ENCODE assay signal across 8 mouse cellular contexts in genomic region chr7:35585191-35586054, GRCm38 (mm10). TPM values are rescaled to one million over a fixed set of nuclear protein-coding genes. Genes with fewer than 3 reads are reported as not detected.
DNase-seq lines count a peak whose midpoint lies in the region; ATAC-seq and TF ChIP-seq lines count a peak whose summit lies in the region.

Gene Rgs9bp, minus strand, starts transcription at chr7:35585582.

- TF ChIP-seq CTCF in cortical plate, adult 2 months (IDR thresholded peaks at IDR 0.05; ENCODE audit: extremely low read depth, insufficient read depth, low read length), result no peak
- no peak for TF ChIP-seq CTCF in heart, adult 2 months (IDR thresholded peaks at IDR 0.05)

- H3K4me1 ChIP-seq in cortical plate, adult 2 months (ENCODE audit: control insufficient read depth, insufficient read depth, low read length), result peaks cover 3% of the 10 kb centered on the region; the same call in 1 of the 2 replicates
- H3K4me1 ChIP-seq in heart, adult 2 months (ENCODE audit: control insufficient read depth, insufficient read depth, low read length), result peaks cover 1% of the 10 kb centered on the region; the same call in 1 of the 2 replicates
- H3K4me1 ChIP-seq in lung, embryonic 16.5 days (replicated peaks; ENCODE audit: control insufficient read depth, insufficient read depth, low read length), result peaks cover 12% of the 10 kb centered on the region

- H3K79me2 ChIP-seq in heart, adult 2 months (replicated peaks; ENCODE audit: control insufficient read depth, insufficient read depth, low read length), result no peaks in the 10 kb centered on the region; the same call in 1 of the 2 replicates

- H3K9me3 ChIP-seq in lung, embryonic 16.5 days (ENCODE audit: control insufficient read depth, low read length), result no peaks in the 10 kb centered on the region

- intact Hi-C loops in heart, adult 2 months (cut with DNase I), result loop anchor here (2.0 to 5.0 kb wide), 2 partner anchors 29 to 62 kb away; partner anchors contain the start of genes Nudt19 and Pdcd5

- under 1% methylated on average over 45 of the region's 45 CpGs for WGBS in heart, adult 2 months
- WGBS in lung, embryonic 16.5 days, result under 1% methylated on average over 40 of the region's 45 CpGs

- H3K4me3 ChIP-seq in cortical plate, adult 2 months (ENCODE audit: insufficient read depth, low read length), result peak within 1 kb of the TSS; percentile 80
- peak within 1 kb of the TSS; percentile 81 for H3K4me3 ChIP-seq in heart, adult 2 months
- peak within 1 kb of the TSS; percentile 78 for H3K4me3 ChIP-seq in lung, embryonic 16.5 days (ENCODE audit: low read length)

- ATAC-seq in frontal cortex, adult (ENCODE audit: low TSS enrichment), result 0 out of 2 replicates have a peak, but pooled peaks have one; percentile 29
- ATAC-seq in lung, embryonic 16.5 days (ENCODE audit: low read depth), result peak; percentile 90

- peak within 1 kb of the TSS; percentile 66 for H3K9ac ChIP-seq in heart, adult 2 months (ENCODE audit: low read depth, low read length)
- peak within 1 kb of the TSS; percentile 81 for H3K9ac ChIP-seq in lung, embryonic 16.5 days (ENCODE audit: low read length)

- no peak for DNase-seq in frontal cortex, adult 2 months (ENCODE audit: extremely low spot score in 1 of 2, low spot score in 1 of 2)
- peak; percentile 60 for DNase-seq in heart, adult 2 months
- peak; percentile 49 to 51 for DNase-seq in kidney, adult 8-10 months
- DNase-seq in ovary, adult 18-20 months (ENCODE audit: low spot score), result peak; percentile 38
- peak; percentile 22 for DNase-seq in urinary bladder, postnatal 25 days (ENCODE audit: low spot score)

- H3K4me2 ChIP-seq in lung, embryonic 16.5 days (ENCODE audit: low read depth, low read length), result peak within 1 kb of the TSS; percentile 97

- TF ChIP-seq POLR2A in cortical plate, adult 2 months (IDR thresholded peaks at IDR 0.05; ENCODE audit: extremely low read depth, insufficient read depth, low read length), result no peak
- no peak for TF ChIP-seq POLR2A in heart, adult 2 months (IDR thresholded peaks at IDR 0.05; ENCODE audit: insufficient read depth, low read depth, low read length)

- no peaks in the 10 kb centered on the region for H3K36me3 ChIP-seq in heart, adult 2 months (ENCODE audit: control insufficient read depth, insufficient read depth, low read length)
- H3K36me3 ChIP-seq in lung, embryonic 16.5 days (ENCODE audit: control insufficient read depth, insufficient read depth, low read length), result no peaks in the 10 kb centered on the region

- no peak within 1 kb of the TSS for H3K27ac ChIP-seq in cortical plate, adult 2 months (ENCODE audit: insufficient read depth, low read length)
- peak within 1 kb of the TSS; percentile 77 for H3K27ac ChIP-seq in heart, adult 2 months
- H3K27ac ChIP-seq in lung, embryonic 16.5 days (ENCODE audit: low read length), result peak within 1 kb of the TSS; percentile 29; the same call in 1 of the 2 replicates

- no peak for TF ChIP-seq EP300 in heart, adult 2 months (IDR thresholded peaks at IDR 0.05; ENCODE audit: insufficient read depth, low read depth, low read length)

- H3K27me3 ChIP-seq in heart, adult 2 months (ENCODE audit: control insufficient read depth, insufficient read depth, low read length), result peaks cover 9% of the 10 kb centered on the region; the same call in 1 of the 2 replicates
- H3K27me3 ChIP-seq in lung, embryonic 16.5 days (ENCODE audit: control insufficient read depth, insufficient read depth, low read depth, low read length), result peaks cover 25% of the 10 kb centered on the region

RNA-seq across cellular contexts. Expression of gene Rgs9bp, which starts in this region (rescaled TPM):
- 0.16 and 0.19 TPM in 2 replicates for polyA plus RNA-seq in frontal cortex, adult 2 months (2012; rRNA removed)
- polyA plus RNA-seq in cortical plate, adult 2 months (2012; rRNA removed), result 0.08 TPM in 2 replicates
- under 1 TPM; 0.05 TPM for total RNA-seq in heart, adult 2 months (2021)
- 0.06 TPM in 1 of 2 replicates, not detected in the other for polyA plus RNA-seq in heart, adult 2 months (2012; rRNA removed)
- polyA plus RNA-seq in lung, embryonic 16.5 days (2015; fragmentation: Nextera tagmentation; extraction: Ambion mirVana), result 0.06 and 0.13 TPM in 2 replicates

Comparison
In these comparisons a context has a peak if more than half of its experiments do, and no peak if none do; other contexts are left out.
1. Peak in DNase-seq, H3K4me3 ChIP-seq, H3K27ac ChIP-seq and H3K9ac ChIP-seq in heart, adult 2 months; RNA of the gene not detected or under 1 TPM.
2. Peak in ATAC-seq, H3K4me3 ChIP-seq, H3K27ac ChIP-seq, H3K9ac ChIP-seq and H3K4me2 ChIP-seq in lung, embryonic 16.5 days; RNA of the gene not detected or under 1 TPM.
3. DNase-seq: peak in kidney, adult 8-10 months (2 of 2), ovary, adult 18-20 months (single experiment) and urinary bladder, postnatal 25 days (single experiment); none in frontal cortex, adult 2 months (0 of 2).
4. Peak in every context shown above with its lines, with median percentiles within 50 percentile points of each other: H3K4me3 ChIP-seq.